Mouse (Mus musculus): ENCODE data around the gene Mdm1. TPM values are rescaled to one million over a fixed set of nuclear protein-coding genes. Genes with fewer than 3 reads are reported as not detected.

Mdm1 gene
- polyA plus RNA-seq, 1 experiment from 2014 or later, result 17.4 TPM

GRCm38 (mm10) chr10:118125236-118125635 lies 16.4 kb upstream of the Mdm1 start:
- H3K4me3 ChIP-seq, result no peak overlapping the region
- no peak for ATAC-seq (ENCODE audit: insufficient number of reproducible peaks, low FRiP score)
- no peak overlapping the region for H3K9ac ChIP-seq
- peaks cover 9% of the 10 kb centered on the region for H3K27me3 ChIP-seq (replicated peaks)
- no peak overlapping the region for H3K27ac ChIP-seq (ENCODE audit: poor library complexity, severe bottlenecking)
- no peaks in the 10 kb centered on the region for H3K9me3 ChIP-seq (replicated peaks)
- WGBS, result 93% methylated on average over 7 of the region's 7 CpGs
- no peak overlapping the region for H3K4me2 ChIP-seq
- no peaks in the 10 kb centered on the region for H3K36me3 ChIP-seq
- H3K4me1 ChIP-seq (replicated peaks), result 0 out of 2 replicates have a peak, but pooled peaks cover 2% of the 10 kb centered on the region

DNA sequence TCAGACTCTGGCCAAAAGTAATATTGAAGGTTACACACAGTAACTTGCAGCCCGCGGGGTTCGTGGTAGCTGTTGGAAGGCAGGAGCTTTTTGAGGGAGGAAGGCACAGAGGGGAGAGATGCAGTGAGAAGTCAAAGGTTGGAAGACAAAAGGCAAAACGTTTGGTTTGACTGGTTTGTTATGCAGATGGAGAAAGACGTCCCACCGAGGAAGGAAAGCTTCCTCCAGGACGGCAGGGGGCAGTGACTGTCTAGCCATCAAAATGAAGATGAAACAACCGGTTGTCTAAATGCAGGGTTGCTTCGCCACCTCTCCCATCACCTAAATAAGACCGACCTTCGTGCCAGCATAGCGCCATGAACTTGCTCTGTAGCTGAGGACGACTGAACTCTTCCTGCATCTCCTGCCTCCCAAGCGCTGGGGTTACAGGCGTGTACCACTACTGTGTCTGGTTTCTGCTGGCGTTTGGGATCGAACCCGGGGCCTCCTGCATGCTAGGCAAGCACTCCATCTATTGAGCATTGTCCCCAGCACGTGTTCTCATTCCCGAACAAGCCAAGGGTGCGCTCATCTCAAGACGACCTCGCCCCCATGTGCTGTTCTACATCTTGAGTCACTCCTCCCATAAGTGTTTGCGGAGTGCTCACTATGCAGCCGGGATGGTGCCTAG lies 15.7 kb upstream of the Mdm1 start:
- Histone ChIP-seq H3K27ac (ENCODE audit: poor library complexity, severe bottlenecking) (no peak overlapping the region), H3K9ac (no peak overlapping the region), H3K4me1 (replicated peaks) (0 out of 2 replicates have a peak, but pooled peaks cover 2% of the 10 kb centered on the region), H3K9me3 (replicated peaks) (no peaks in the 10 kb centered on the region), H3K36me3 (no peaks in the 10 kb centered on the region), H3K4me3 (no peak overlapping the region), H3K27me3 (replicated peaks) (peaks cover 9% of the 10 kb centered on the region), H3K4me2 (no peak overlapping the region)
- no peak for ATAC-seq (ENCODE audit: insufficient number of reproducible peaks, low FRiP score)
- WGBS, result 73% methylated on average over 25 of the region's 25 CpGs

DNA sequence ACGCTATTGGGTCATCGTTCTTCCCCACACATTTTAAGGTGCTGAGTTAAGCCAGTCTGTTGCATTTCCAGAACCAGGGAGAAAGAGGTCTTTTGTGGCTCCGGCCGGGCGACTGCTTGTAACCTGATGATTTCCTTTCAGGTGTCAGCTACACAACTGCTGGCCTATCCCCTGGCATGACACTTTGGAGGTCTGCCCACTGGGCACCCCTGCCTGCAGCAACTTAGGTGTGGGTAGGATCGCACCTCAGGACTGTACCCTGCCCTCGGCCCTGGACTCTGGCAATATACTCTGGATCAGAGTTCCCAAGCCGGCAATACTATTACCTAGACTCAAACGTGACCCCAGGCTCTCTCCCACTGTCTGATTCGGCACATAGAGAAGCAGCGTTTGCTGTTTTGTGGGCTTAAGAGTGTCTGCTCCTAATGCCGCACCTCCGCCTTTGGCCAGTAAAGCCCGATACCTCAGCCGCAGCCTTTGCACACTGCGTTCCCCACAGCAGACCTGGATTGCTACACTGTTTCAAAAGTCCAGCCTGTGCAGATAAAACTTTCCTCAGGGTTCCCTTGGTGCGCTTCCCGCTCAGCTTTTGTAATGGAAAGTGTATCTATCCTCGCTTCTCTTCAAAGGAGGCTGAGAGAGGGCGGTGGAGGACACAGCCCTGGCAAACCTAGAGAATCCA lies 12.5 kb upstream of the Mdm1 start:
- Histone ChIP-seq H3K9me3 (replicated peaks) (no peaks in the 10 kb centered on the region), H3K9ac (no peak overlapping the region), H3K4me2 (peak overlapping the region; percentile 15; the same call in 1 of the 2 replicates), H3K27ac (ENCODE audit: poor library complexity, severe bottlenecking) (no peak overlapping the region), H3K4me1 (replicated peaks) (no peaks in the 10 kb centered on the region), H3K36me3 (no peaks in the 10 kb centered on the region), H3K27me3 (replicated peaks) (peaks cover 9% of the 10 kb centered on the region), H3K4me3 (no peak overlapping the region)
- WGBS, result 54% methylated on average over 20 of the region's 20 CpGs
- no peak for ATAC-seq (ENCODE audit: insufficient number of reproducible peaks, low FRiP score)

DNA sequence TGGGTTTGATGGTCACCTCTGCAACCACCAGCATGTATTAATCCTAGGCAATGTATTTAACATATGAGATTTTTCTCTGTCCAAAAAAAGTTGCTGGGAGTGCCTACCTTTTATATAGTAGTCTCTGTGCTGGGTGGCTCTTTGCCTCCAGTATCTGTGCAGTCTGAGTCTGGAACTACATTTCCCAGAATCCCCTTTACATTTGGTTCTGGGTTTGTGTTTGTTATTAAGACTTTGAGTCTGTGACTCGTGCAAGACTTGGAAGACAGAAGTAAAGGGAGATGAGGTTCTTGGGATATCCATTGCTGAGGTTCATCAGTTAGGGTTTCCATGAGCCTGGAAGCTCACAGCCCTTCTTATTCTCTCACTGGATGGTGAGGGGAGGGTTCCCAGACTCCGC lies 11.6 kb upstream of the Mdm1 start:
- no peaks in the 10 kb centered on the region for H3K9me3 ChIP-seq (replicated peaks)
- no peaks in the 10 kb centered on the region for H3K36me3 ChIP-seq
- no peak for ATAC-seq (ENCODE audit: insufficient number of reproducible peaks, low FRiP score)
- no peak overlapping the region for H3K4me3 ChIP-seq
- no peaks in the 10 kb centered on the region for H3K4me1 ChIP-seq (replicated peaks)
- 43% methylated on average over 2 of the region's 2 CpGs for WGBS
- H3K4me2 ChIP-seq, result no peak overlapping the region
- H3K9ac ChIP-seq, result no peak overlapping the region
- H3K27me3 ChIP-seq (replicated peaks), result peaks cover 9% of the 10 kb centered on the region
- no peak overlapping the region for H3K27ac ChIP-seq (ENCODE audit: poor library complexity, severe bottlenecking)

DNA sequence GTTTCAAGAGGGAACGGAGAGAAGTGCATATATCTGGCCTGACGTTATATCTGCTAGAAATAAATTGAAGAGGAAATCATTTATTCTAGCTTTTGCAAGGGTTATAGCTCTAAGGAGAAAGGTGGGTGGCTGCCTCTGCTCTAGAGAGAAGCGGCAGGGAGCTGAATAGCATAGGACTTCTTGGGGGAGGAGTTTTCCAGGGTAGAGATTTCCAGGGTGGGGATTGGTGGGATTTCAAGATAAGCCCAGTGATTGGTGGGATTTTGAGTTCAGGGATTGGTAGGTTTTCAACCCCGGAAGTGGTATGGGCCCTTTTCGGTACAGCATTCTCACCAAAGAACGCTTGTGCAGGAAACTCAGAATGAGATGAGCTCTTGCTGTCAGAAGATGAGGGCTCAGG lies 8.6 kb upstream of the Mdm1 start:
- no peak for ATAC-seq (ENCODE audit: insufficient number of reproducible peaks, low FRiP score)
- Histone ChIP-seq H3K4me3 (no peak overlapping the region), H3K9ac (no peak overlapping the region), H3K9me3 (replicated peaks) (no peaks in the 10 kb centered on the region), H3K36me3 (no peaks in the 10 kb centered on the region), H3K27me3 (replicated peaks) (peaks cover 16% of the 10 kb centered on the region), H3K4me1 (replicated peaks) (no peaks in the 10 kb centered on the region), H3K4me2 (peak overlapping the region; percentile 14), H3K27ac (ENCODE audit: poor library complexity, severe bottlenecking) (no peak overlapping the region)
- 63% methylated on average over 6 of the region's 6 CpGs for WGBS

GRCm38 (mm10) chr10:118138508-118138907 lies 3.1 kb upstream of the Mdm1 start:
- Histone ChIP-seq H3K27me3 (replicated peaks) (0 out of 2 replicates have a peak, but pooled peaks cover 6% of the 10 kb centered on the region), H3K4me1 (replicated peaks) (peaks cover 7% of the 10 kb centered on the region; the same call in 1 of the 2 replicates), H3K4me3 (no peak overlapping the region), H3K36me3 (no peaks in the 10 kb centered on the region), H3K9me3 (replicated peaks) (no peaks in the 10 kb centered on the region), H3K4me2 (no peak overlapping the region), H3K9ac (no peak overlapping the region), H3K27ac (ENCODE audit: poor library complexity, severe bottlenecking) (no peak overlapping the region)
- WGBS, result 85% methylated on average over 11 of the region's 11 CpGs
- ATAC-seq (ENCODE audit: insufficient number of reproducible peaks, low FRiP score), result no peak

DNA sequence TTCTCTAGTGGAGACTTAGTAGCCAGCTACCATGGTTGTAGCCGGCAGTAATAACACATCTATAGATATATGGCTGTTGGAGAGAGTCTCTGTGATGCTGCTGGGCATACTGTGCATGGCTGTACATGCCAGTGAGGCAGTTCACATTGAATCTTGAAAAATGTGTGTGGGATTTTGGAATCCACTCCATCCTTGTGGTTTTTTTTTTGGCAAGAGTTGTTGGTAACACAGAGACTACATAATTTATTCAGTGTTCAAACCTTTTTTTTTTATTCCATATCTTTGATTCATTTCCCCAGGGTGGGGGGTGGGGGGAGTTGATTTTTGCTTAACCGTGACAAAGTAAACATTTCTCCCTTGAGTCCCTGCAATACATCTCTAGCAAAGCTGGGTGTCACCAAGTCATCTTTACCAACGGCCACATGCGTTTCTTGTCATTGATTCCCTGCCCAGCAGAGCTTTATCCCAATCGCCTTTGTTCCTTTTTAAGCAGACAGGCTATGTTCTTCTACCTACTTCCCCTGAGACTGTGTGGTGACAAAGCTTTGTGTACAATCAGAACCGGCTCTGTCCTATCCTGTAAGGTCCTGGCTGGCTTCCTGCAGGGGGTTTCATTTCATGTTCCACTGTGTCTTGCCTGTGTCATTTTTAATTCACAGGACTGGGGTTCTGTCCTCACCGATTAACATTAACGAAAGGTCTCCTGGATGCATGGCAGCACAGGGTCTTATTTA lies 1.6 kb upstream of the Mdm1 start:
- Histone ChIP-seq H3K9me3 (replicated peaks) (no peaks in the 10 kb centered on the region), H3K27ac (ENCODE audit: poor library complexity, severe bottlenecking) (no peak overlapping the region), H3K9ac (no peak overlapping the region), H3K27me3 (replicated peaks) (0 out of 2 replicates have a peak, but pooled peaks cover 6% of the 10 kb centered on the region), H3K4me1 (replicated peaks) (peaks cover 7% of the 10 kb centered on the region; the same call in 1 of the 2 replicates), H3K36me3 (no peaks in the 10 kb centered on the region), H3K4me3 (no peak overlapping the region), H3K4me2 (no peak overlapping the region)
- no peak for ATAC-seq (ENCODE audit: insufficient number of reproducible peaks, low FRiP score)
- 71% methylated on average over 8 of the region's 8 CpGs for WGBS

DNA sequence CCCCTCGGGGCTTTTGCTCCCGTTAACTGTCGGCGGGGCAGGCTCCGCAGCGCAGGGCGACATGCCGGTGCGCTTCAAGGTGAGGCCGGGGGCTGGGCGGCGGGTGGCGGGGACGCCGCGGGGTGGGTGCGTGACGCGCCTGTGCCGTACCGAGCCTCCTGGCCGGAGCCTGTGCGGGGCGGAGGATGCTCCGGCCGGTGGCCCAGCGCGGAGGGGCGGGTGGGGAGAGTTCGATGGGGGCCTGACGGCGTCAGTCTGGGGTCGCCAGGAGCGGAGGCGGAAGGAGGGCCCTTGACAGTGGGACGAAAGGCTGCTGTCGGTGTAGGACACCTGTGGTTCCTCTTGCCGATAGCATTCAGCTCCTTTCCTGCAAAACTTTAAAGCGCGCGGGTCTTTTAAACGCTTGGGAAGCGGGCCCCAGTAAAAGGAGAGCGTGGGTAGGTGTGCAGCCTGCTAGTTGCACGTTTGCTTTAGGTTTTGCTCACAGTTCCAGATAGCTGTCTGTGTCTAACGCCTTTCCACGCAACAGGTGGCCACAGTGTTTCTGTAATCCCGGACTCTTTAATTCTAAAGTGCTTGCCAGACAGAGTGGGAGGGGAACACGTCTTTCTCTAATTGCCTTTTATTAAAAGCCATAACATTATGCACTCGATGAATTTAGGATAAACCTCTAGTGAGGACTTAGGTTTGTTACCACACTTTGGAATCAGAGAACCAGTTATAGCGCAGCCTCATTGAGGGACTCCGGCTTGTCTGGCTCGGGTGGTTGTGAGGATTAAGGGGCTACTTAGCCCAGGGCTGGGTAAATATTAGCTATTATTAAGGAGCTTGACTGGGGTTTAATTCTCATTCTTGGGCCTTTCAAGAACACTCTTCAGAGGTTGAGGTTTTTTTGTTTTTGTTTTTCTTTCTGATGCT lies 532 bp downstream of the Mdm1 start:
- Histone ChIP-seq H3K27me3 (replicated peaks) (no peaks in the 10 kb centered on the region), H3K4me1 (replicated peaks) (peaks cover 7% of the 10 kb centered on the region; the same call in 1 of the 2 replicates), H3K27ac (ENCODE audit: poor library complexity, severe bottlenecking) (no peak overlapping the region), H3K4me2 (peak overlapping the region; percentile 87), H3K4me3 (peak overlapping the region; percentile 89), H3K9me3 (replicated peaks) (no peaks in the 10 kb centered on the region), H3K9ac (peak overlapping the region; percentile 80), H3K36me3 (peaks cover 11% of the 10 kb centered on the region)
- 3% methylated on average over 53 of the region's 53 CpGs for WGBS
- no peak for ATAC-seq (ENCODE audit: insufficient number of reproducible peaks, low FRiP score)

DNA sequence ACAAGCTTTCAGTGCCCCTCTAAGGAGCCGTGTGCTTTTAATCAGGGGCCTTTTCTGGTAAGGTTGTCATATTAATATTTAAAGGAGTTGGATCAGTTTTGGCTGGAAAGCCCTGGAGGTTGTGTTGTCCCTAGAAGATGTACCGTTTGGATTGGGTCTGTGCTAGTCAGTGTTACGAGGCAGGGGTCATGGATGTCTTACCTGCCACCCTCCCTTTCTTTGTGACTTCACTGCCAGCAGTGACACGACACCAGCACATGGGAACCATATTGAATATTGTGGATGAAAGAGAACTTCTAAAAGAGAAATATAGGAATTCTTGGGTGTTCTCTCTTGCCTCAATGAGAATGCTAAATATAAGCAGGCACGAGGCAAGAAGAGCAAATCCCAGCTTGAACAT lies 7.8 kb downstream of the Mdm1 start:
- no peak for ATAC-seq (ENCODE audit: insufficient number of reproducible peaks, low FRiP score)
- no peaks in the 10 kb centered on the region for H3K9me3 ChIP-seq (replicated peaks)
- H3K27me3 ChIP-seq (replicated peaks), result no peaks in the 10 kb centered on the region
- H3K27ac ChIP-seq (ENCODE audit: poor library complexity, severe bottlenecking), result no peak overlapping the region
- no peak overlapping the region for H3K9ac ChIP-seq
- H3K4me2 ChIP-seq, result no peak overlapping the region
- H3K4me1 ChIP-seq (replicated peaks), result no peaks in the 10 kb centered on the region
- WGBS, result 81% methylated on average over 5 of the region's 5 CpGs
- H3K36me3 ChIP-seq, result peaks cover 40% of the 10 kb centered on the region
- no peak overlapping the region for H3K4me3 ChIP-seq

DNA sequence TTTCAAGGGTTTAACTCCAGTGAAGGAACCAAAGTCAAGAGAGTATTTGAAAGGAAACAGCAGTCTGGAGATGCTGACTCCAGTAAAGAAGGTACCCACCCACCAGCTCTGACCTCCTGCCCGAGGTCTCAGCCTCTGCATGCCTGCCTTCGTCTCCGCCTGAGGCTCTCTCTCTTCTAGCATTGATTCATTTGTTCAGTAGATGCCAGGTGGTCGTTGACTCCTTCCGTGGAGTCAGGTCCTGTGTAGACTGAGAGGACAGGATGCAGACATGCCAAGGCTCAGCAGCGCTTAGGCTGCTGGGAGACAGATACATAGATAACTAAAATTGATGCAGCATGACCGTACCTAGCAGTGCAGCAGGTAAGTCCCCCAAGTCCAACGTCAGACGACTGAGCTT lies 9.3 kb downstream of the Mdm1 start:
- no peak overlapping the region for H3K9ac ChIP-seq
- H3K9me3 ChIP-seq (replicated peaks), result no peaks in the 10 kb centered on the region
- no peak overlapping the region for H3K4me3 ChIP-seq
- H3K4me2 ChIP-seq, result no peak overlapping the region
- H3K27me3 ChIP-seq (replicated peaks), result no peaks in the 10 kb centered on the region
- no peak overlapping the region for H3K27ac ChIP-seq (ENCODE audit: poor library complexity, severe bottlenecking)
- WGBS, result 88% methylated on average over 9 of the region's 9 CpGs
- no peaks in the 10 kb centered on the region for H3K4me1 ChIP-seq (replicated peaks)
- H3K36me3 ChIP-seq, result peaks cover 43% of the 10 kb centered on the region
- no peak for ATAC-seq (ENCODE audit: insufficient number of reproducible peaks, low FRiP score)
